Mouse (Mus musculus): ENCODE data around the gene Ptprm. TPM values are rescaled to one million over a fixed set of nuclear protein-coding genes. Genes with fewer than 3 reads are reported as not detected.

Ptprm gene
- polyA plus RNA-seq, 1 experiment from 2014 or later: 1.4 TPM

- no peaks in the 10 kb centered on the region for H3K36me3 ChIP-seq (replicated peaks; ENCODE audit: insufficient read depth, low read length)
- H3K4me1 ChIP-seq (ENCODE audit: insufficient read depth): no peaks in the 10 kb centered on the region
- no peak overlapping the region for H3K9ac ChIP-seq (replicated peaks)
- H3K4me3 ChIP-seq (ENCODE audit: low read depth, low read length): no peak overlapping the region
- H3K27me3 ChIP-seq (ENCODE audit: insufficient read depth, low read length): no peaks in the 10 kb centered on the region
- no peak overlapping the region for H3K4me2 ChIP-seq (ENCODE audit: low read depth, low read length)
- DNase-seq (no peak), ATAC-seq (no peak)
- H3K9me3 ChIP-seq (ENCODE audit: low read length): no peaks in the 10 kb centered on the region
- 84% methylated on average over 10 of the region's 10 CpGs for WGBS (ENCODE audit: insufficient replicate concordance)
- TF ChIP-seq EP300 (IDR thresholded peaks at IDR 0.05; ENCODE audit: low read depth): no peak
- H3K27ac ChIP-seq (ENCODE audit: low read depth): no peak overlapping the region
Observed at GRCm38 (mm10) chr17:66762716-66763115, 591.5 kb downstream of the Ptprm start.

GRCm38 (mm10) chr17:66761326-66762296 is 592.6 kb downstream of the Ptprm start:
- Histone ChIP-seq H3K27ac (ENCODE audit: low read depth) (no peak overlapping the region), H3K9ac (replicated peaks) (no peak overlapping the region), H3K4me3 (ENCODE audit: low read depth, low read length) (no peak overlapping the region), H3K4me1 (ENCODE audit: insufficient read depth) (no peaks in the 10 kb centered on the region), H3K36me3 (replicated peaks; ENCODE audit: insufficient read depth, low read length) (no peaks in the 10 kb centered on the region), H3K9me3 (ENCODE audit: low read length) (no peaks in the 10 kb centered on the region), H3K4me2 (ENCODE audit: low read depth, low read length) (no peak overlapping the region), H3K27me3 (ENCODE audit: insufficient read depth, low read length) (no peaks in the 10 kb centered on the region)
- TF ChIP-seq CTCF (IDR thresholded peaks at IDR 0.05; ENCODE audit: low read depth) (no peak), EP300 (IDR thresholded peaks at IDR 0.05; ENCODE audit: low read depth) (no peak)
- WGBS (ENCODE audit: insufficient replicate concordance): 74% methylated on average over 26 of the region's 26 CpGs
- no peak for DNase-seq
- no peak for ATAC-seq

- no peaks in the 10 kb centered on the region for H3K36me3 ChIP-seq (replicated peaks; ENCODE audit: insufficient read depth, low read length)
- peak overlapping the region; percentile 17 for H3K4me3 ChIP-seq (ENCODE audit: low read depth, low read length)
- no peak overlapping the region for H3K9ac ChIP-seq (replicated peaks)
- 51% methylated on average over 10 of the region's 10 CpGs for WGBS (ENCODE audit: insufficient replicate concordance)
- peak overlapping the region; percentile 58 for H3K4me2 ChIP-seq (ENCODE audit: low read depth, low read length)
- H3K4me1 ChIP-seq (ENCODE audit: insufficient read depth): no peaks in the 10 kb centered on the region
- TF ChIP-seq EP300 (IDR thresholded peaks at IDR 0.05; ENCODE audit: low read depth) (no peak), CTCF (IDR thresholded peaks at IDR 0.05; ENCODE audit: low read depth) (no peak)
- H3K27me3 ChIP-seq (ENCODE audit: insufficient read depth, low read length): no peaks in the 10 kb centered on the region
- H3K27ac ChIP-seq (ENCODE audit: low read depth): peak overlapping the region; percentile 34; the same call in 1 of the 2 replicates
- DNase-seq (no peak), ATAC-seq (peak; percentile 59)
- no peaks in the 10 kb centered on the region for H3K9me3 ChIP-seq (ENCODE audit: low read length)
Observed at GRCm38 (mm10) chr17:66757025-66757511, 597.2 kb downstream of the Ptprm start.

- ATAC-seq: no peak
- no peaks in the 10 kb centered on the region for H3K4me1 ChIP-seq (ENCODE audit: insufficient read depth)
- TF ChIP-seq EP300 (IDR thresholded peaks at IDR 0.05; ENCODE audit: low read depth) (no peak), CTCF (IDR thresholded peaks at IDR 0.05; ENCODE audit: low read depth) (no peak)
- H3K9ac ChIP-seq (replicated peaks): no peak overlapping the region
- H3K36me3 ChIP-seq (replicated peaks; ENCODE audit: insufficient read depth, low read length): no peaks in the 10 kb centered on the region
- peak overlapping the region; percentile 58 for H3K4me2 ChIP-seq (ENCODE audit: low read depth, low read length)
- peak overlapping the region; percentile 34; the same call in 1 of the 2 replicates for H3K27ac ChIP-seq (ENCODE audit: low read depth)
- 66% methylated on average over 9 of the region's 9 CpGs for WGBS (ENCODE audit: insufficient replicate concordance)
- DNase-seq: no peak
- H3K4me3 ChIP-seq (ENCODE audit: low read depth, low read length): no peak overlapping the region
- no peaks in the 10 kb centered on the region for H3K9me3 ChIP-seq (ENCODE audit: low read length)
- H3K27me3 ChIP-seq (ENCODE audit: insufficient read depth, low read length): no peaks in the 10 kb centered on the region
Observed at GRCm38 (mm10) chr17:66756500-66756899, 597.8 kb downstream of the Ptprm start.

GRCm38 (mm10) chr17:66755191-66755654 is 599.0 kb downstream of the Ptprm start:
- WGBS (ENCODE audit: insufficient replicate concordance): 42% methylated on average over 3 of the region's 3 CpGs
- Histone ChIP-seq H3K27ac (ENCODE audit: low read depth) (no peak overlapping the region), H3K4me1 (ENCODE audit: insufficient read depth) (no peaks in the 10 kb centered on the region), H3K9ac (replicated peaks) (no peak overlapping the region), H3K27me3 (ENCODE audit: insufficient read depth, low read length) (no peaks in the 10 kb centered on the region), H3K4me3 (ENCODE audit: low read depth, low read length) (no peak overlapping the region), H3K4me2 (ENCODE audit: low read depth, low read length) (no peak overlapping the region), H3K36me3 (replicated peaks; ENCODE audit: insufficient read depth, low read length) (no peaks in the 10 kb centered on the region), H3K9me3 (ENCODE audit: low read length) (no peaks in the 10 kb centered on the region)
- TF ChIP-seq EP300 (IDR thresholded peaks at IDR 0.05; ENCODE audit: low read depth) (no peak), CTCF (IDR thresholded peaks at IDR 0.05; ENCODE audit: low read depth) (peak; percentile 60)
- DNase-seq (peak; percentile 48), ATAC-seq (peak; percentile 43; the same call in 1 of the 2 replicates)

- H3K27me3 ChIP-seq (ENCODE audit: insufficient read depth, low read length): no peaks in the 10 kb centered on the region
Observed at GRCm38 (mm10) chr17:66754208-66754865, 599.9 kb downstream of the Ptprm start.

More at GRCm38 (mm10) chr17:66754208-66754865, 599.9 kb downstream of the Ptprm start:
- Histone ChIP-seq H3K9ac (replicated peaks) (no peak overlapping the region), H3K36me3 (replicated peaks; ENCODE audit: insufficient read depth, low read length) (no peaks in the 10 kb centered on the region), H3K4me3 (ENCODE audit: low read depth, low read length) (no peak overlapping the region), H3K9me3 (ENCODE audit: low read length) (no peaks in the 10 kb centered on the region), H3K4me1 (ENCODE audit: insufficient read depth) (no peaks in the 10 kb centered on the region), H3K4me2 (ENCODE audit: low read depth, low read length) (no peak overlapping the region), H3K27ac (ENCODE audit: low read depth) (no peak overlapping the region)
- DNase-seq (no peak), ATAC-seq (peak; percentile 38; the same call in 1 of the 2 replicates)
- no peak for TF ChIP-seq CTCF (IDR thresholded peaks at IDR 0.05; ENCODE audit: low read depth)
- no peak for TF ChIP-seq EP300 (IDR thresholded peaks at IDR 0.05; ENCODE audit: low read depth)
- WGBS (ENCODE audit: insufficient replicate concordance): 58% methylated on average over 9 of the region's 9 CpGs
